Mouse (Mus musculus) lung, adult 2 months (tissue): ENCODE data around the gene Kif11. TPM values are rescaled to one million over a fixed set of nuclear protein-coding genes. Genes with fewer than 3 reads are reported as not detected.

Source experiments
- DNase-seq: peaks from one replicate; pipeline ENCODE4 v3.0.0; 2022
- H3K4me1 ChIP-seq: fragments of 200-500 bp; 2 replicates; pipeline ENCODE4 v1.6.1; 2011; ENCODE audit warnings: low read length; ENCODE audit not compliant: control insufficient read depth, insufficient read depth
- H3K4me3 ChIP-seq: fragments of 200-500 bp; replicated peaks from 2 replicates; pipeline ENCODE3; 2011; ENCODE audit warnings: low read depth, mild to moderate bottlenecking, control low read depth, low read length; ENCODE audit errors: extremely low read depth
- CTCF ChIP-seq: fragments of 200-500 bp; IDR thresholded peaks from 2 replicates; pipeline ENCODE4 v1.5.1; 2011; ENCODE audit warnings: mild to moderate bottlenecking, low read length, control low read depth; ENCODE audit not compliant: insufficient read depth
- POLR2A ChIP-seq: fragments of 200-500 bp; IDR thresholded peaks from 2 replicates; pipeline ENCODE4 v1.6.1; 2011; ENCODE audit warnings: low read depth, mild to moderate bottlenecking, control low read depth, low read length, borderline replicate concordance; ENCODE audit errors: extremely low read depth
- WGBS: fragments of 180-500 bp; shearing (Covaris S2); methylation state at CpG from one replicate; pipeline ENCODE4 v1.1.7; 2018; 5-methylcytosine and 5-hydroxymethylcytosine counted together
- polyA plus RNA-seq: library from polyadenylated mRNA; depleted of rRNA; stranded (reverse); fragments of >200 nt; gene quantifications from 2 replicates; pipeline ENCODE4 v1.2.3, GENCODE M21; 2012

The Kif11 gene
- polyA plus RNA-seq, 1 experiment, result 0.80 TPM

DNA sequence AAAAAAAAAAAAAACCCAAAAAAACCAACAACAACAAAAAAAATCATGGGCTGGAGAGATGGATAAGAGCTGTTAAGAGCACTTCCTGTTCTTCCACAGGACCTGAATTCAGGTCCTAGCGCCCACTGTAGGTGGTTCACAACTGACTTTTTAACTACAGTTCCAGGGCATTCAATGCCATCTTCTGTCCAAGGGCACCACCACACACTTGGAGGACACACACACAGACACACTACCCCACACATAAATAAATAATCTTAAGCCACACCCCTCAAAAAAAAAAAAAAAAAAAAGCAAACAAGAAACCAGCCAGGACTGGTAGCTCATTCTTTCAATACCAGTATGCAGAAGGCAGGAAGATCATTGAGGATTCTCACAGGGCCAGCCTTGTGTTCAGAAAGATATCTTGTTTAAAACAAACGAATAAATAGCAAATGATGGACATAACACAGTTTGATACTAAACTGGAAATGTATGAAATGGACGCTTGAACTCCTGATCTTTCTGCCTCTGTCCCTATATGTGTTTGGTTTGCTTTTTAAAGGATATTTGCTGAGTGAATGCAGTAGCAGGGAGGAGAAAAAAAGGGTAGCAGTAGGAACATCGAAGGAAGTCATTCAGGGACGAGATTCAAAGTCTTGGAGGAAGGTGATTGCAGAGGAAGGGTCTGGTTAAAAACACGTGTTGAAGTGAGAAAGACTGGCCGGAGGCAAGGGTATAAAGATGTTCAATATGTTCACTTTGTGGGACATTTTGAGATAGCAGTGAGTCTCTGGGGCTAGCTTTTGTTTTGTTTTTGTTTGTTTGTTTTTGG is 1.1 kb upstream of the Kif11 start:
- no peaks in the 10 kb centered on the region for H3K4me1 ChIP-seq
- DNase-seq, result no peak
- TF ChIP-seq CTCF, result no peak
- TF ChIP-seq POLR2A, result no peak
- 18% methylated on average over 7 of the region's 7 CpGs for WGBS
- peak overlapping the region; percentile 73 for H3K4me3 ChIP-seq

DNA sequence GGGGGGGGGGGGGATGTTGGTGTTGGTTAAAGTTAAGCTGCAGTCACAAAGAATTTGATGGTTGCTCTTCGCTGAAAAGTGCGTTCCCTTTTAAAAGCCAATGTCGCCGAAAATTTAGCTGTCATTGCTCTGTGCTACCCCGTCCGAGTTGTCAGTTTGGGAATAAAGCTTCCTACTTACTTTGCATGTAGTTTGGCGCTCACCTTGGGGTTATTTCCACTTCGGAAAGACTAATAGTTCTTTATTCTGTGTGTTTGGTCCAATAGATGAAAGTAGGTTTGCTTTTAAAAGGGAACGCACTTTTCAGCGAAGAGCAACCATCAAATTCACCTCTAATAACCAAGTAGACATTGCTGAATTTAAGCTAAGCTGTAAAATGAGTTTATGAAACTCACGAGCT is 638 bp downstream of the Kif11 start:
- H3K4me3 ChIP-seq, result peak overlapping the region; percentile 51
- H3K4me1 ChIP-seq, result no peaks in the 10 kb centered on the region
- no peak for TF ChIP-seq CTCF
- no peak for TF ChIP-seq POLR2A
- DNase-seq, result no peak
- 2% methylated on average over 11 of the region's 11 CpGs for WGBS

DNA sequence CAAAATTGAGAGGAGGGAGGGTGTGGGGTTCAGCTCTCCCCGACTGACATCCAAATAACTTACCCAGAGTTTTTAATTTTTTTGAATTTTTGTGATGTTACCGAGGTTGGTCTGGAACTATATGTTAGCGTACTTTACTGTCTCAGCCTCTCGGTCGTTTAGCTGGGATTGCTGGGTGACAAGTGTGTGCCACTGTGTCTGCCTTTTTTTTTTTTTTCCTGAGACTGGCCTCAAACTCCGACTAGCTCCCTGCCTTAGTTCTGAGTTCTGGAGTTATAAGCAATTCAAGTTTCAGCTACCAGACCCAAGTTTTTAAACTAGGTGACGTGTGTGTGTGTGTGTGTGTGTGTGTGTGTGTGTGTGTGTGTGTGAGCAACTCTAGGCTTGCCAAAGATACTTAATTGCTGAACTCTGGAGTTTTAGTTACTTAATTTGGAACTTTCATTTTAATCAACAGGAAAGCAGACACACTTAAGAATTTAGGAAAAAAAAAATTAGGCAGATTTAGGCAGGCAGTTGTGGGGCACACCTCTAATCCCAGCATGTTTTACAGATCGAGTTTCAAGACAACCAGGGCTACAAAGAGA is 1.3 kb downstream of the Kif11 start:
- TF ChIP-seq CTCF (no peak), POLR2A (no peak)
- H3K4me3 ChIP-seq, result no peak overlapping the region
- WGBS, result 12% methylated on average over 8 of the region's 8 CpGs
- DNase-seq, result no peak
- H3K4me1 ChIP-seq, result no peaks in the 10 kb centered on the region

DNA sequence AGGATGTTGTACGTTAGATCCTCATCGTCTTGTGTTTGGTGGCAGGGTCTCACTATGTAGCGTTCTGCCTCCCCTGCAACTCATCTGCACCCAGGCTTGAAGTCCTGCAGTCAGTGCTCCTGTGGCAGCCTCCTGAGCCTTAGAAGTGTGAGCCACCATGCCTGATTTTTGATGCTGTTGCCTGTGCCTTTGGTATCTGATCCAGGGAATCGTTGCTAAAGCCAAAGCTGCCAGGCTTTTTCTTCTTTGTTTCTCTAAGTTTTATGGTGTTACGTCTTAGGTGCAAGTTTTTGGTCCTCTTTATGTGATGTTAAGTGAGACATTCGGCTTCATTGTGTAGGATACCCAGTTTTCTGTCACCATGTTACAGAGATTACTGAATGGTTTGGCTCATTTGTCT is 2.6 kb downstream of the Kif11 start:
- Histone ChIP-seq H3K4me1 (no peaks in the 10 kb centered on the region), H3K4me3 (no peak overlapping the region)
- 78% methylated on average over 6 of the region's 6 CpGs for WGBS
- TF ChIP-seq POLR2A (no peak), CTCF (no peak)
- no peak for DNase-seq

DNA sequence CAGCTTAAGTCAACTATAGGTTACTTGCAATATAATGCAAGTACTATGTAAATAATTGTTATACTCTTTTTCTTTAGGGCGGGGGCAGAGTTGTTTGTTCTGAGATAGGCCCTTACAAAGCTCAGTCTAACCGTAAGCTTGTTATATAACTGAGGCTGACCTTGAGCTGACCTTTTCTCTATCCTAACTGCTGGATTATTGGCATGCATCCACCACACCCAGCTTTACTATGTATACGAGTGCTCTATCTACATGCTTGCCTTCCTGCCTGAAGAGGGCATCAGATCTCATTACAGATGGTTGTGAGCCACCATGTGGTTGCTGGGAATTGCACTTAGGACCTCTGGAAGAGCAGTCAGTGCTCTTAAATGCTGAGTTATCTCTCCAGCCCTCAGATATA is 9.9 kb downstream of the Kif11 start:
- WGBS, result 66% methylated on average over 3 of the region's 3 CpGs

DNA sequence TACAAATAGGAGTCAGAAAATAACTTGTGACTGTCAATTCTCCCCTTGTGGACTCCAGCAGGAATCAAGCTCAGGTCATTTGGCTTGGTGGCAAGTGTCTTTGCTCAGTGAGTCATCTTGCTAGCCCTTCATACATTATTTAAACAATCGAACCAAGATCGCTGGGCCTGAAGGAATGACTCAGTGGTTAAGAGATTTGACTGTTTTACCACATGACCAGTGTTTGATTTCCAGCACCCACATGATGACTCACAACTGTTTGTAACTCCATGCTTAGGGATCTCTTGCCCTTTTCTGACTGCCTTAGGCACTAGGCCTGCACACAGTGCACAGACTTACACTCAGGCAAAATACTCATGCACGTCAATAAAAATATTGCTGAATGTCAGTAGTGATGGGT is 15.7 kb downstream of the Kif11 start:
- no peak for TF ChIP-seq CTCF
- TF ChIP-seq POLR2A, result no peak
- Histone ChIP-seq H3K4me3 (no peak overlapping the region), H3K4me1 (no peaks in the 10 kb centered on the region)
- DNase-seq, result no peak
- 75% methylated on average over 3 of the region's 3 CpGs for WGBS

More for the DNA sequence above, 9.9 kb downstream of the Kif11 start:
- Histone ChIP-seq H3K4me1 (no peaks in the 10 kb centered on the region), H3K4me3 (no peak overlapping the region)
- TF ChIP-seq CTCF, result no peak
- no peak for TF ChIP-seq POLR2A
- no peak for DNase-seq

DNA sequence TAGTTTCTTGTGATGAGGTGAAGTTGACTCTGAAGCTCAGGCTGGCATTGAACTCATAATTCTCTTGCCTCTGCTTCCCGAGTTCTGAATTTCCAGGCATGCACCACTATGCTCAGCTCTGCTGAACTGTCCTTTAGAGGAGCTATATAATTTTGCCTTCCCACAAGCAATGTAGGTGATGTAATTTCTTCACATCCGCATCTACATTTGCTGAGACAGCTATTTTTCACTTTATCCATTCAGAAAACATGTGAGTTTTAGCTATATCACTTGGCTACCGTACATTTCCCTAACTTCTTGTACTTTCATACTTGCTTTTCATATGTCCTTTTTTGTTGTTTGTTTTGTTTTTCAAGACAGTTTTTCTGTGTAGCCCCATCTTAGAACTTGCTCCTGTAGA is 20.1 kb downstream of the Kif11 start:
- Histone ChIP-seq H3K4me1 (no peaks in the 10 kb centered on the region), H3K4me3 (no peak overlapping the region)
- whole genome bisulfite sequencing, result 95% methylated on average over 3 of the region's 3 CpGs
- DNase-seq, result no peak
- TF ChIP-seq POLR2A, result no peak
- TF ChIP-seq CTCF, result no peak

DNA sequence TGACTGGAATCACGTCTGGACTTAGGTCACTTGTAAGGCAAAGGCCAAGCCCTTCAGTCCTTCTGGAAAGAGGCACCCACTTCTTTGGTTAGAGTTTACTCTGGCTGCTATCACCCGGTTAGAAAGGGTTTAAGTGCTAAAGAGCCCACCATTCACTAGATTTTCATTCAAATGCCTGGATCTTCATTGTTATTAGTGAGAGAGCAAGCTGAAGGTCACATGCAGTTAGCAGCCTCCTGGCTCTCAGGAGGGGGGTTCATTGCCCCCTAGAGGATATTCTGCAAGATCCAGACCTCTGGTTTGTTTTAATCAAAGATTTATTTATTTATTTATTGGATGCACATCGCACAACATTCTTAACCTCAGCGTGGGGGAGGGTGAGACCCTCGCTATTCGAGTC is 24.7 kb downstream of the Kif11 start:
- Histone ChIP-seq H3K4me3 (no peak overlapping the region), H3K4me1 (no peaks in the 10 kb centered on the region)
- DNase-seq, result no peak
- WGBS, result 87% methylated on average over 6 of the region's 6 CpGs
- TF ChIP-seq CTCF (no peak), POLR2A (no peak)

DNA sequence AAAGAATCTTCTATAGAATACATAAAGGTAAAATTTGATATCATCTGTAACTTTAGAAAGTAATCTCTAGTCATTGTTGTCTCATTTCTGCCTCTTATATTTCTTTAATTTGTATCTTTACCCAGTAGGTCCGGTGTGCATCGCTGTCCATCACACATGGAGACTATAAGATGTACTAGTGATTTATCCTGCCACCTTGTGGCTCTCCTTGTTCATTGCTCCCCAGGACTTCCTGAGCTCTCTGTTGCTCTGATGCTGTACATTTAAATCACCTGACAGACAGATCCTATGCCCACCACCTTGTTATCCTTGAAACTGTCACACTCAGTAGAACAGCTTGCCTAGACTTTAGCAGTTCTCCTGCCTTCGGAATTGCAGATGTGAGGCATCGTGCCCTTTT is 42.1 kb downstream of the Kif11 start:
- WGBS, result 73% methylated on average over 4 of the region's 4 CpGs
- Histone ChIP-seq H3K4me3 (no peak overlapping the region), H3K4me1 (no peaks in the 10 kb centered on the region)
- peak; percentile 40; the same call in 1 of the 2 replicates for TF ChIP-seq CTCF
- TF ChIP-seq POLR2A, result no peak
- peak; percentile 17 for DNase-seq

DNA sequence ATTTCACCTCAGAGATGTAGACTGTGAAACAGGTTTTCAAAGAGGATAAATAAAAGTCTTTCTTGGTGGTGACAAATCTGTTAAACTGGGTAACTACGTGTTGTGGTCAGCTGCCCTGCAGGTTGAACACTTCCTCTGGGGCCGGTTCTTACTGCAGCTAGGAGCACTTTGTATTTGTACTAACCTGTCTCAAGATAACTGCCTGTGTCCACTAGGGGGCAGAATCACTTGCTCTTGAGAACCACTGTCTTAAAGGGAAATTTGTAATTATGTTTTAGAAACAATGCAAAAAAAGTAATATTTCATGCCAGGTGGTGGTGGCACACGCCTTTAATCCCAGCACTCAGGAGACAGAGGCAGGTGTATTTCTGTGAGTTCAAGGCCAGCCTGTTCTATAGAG is 43.4 kb downstream of the Kif11 start:
- WGBS, result 14% methylated on average over 3 of the region's 3 CpGs
- TF ChIP-seq POLR2A, result no peak
- no peak for TF ChIP-seq CTCF
- DNase-seq, result peak; percentile 31
- H3K4me3 ChIP-seq, result no peak overlapping the region
- no peaks in the 10 kb centered on the region for H3K4me1 ChIP-seq

DNA sequence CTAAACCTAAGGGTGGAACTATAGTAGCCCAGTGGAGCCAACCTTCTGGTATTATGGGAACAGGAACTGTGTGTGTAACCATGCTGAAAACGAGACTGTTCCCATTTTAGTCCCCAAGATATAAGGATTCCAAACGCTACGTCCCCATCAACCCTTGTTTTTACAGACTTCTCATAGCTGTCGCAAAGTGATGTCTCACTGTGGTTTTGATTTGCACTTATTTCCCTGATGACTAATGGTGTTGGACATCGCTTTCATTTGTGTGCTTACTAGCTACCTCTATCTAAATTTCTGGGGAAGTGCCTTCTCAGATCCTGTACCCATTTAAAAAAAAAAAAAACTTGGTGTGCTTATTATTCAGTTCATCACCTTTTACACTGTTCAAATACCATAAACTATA is 52.4 kb downstream of the Kif11 start:
- TF ChIP-seq POLR2A, result no peak
- TF ChIP-seq CTCF, result no peak
- H3K4me3 ChIP-seq, result no peak overlapping the region
- 75% methylated on average over 5 of the region's 5 CpGs for WGBS
- H3K4me1 ChIP-seq, result no peaks in the 10 kb centered on the region
- DNase-seq, result no peak
